Mouse (Mus musculus) CH12.LX (cell line): ENCODE measurements around the gene Skp2. TPM values are rescaled to one million over a fixed set of nuclear protein-coding genes. Genes with fewer than 3 reads are reported as not detected.

Source experiments
- DNase-seq: peaks from one replicate; pipeline ENCODE4 v3.0.0-alpha.2; 2013; ENCODE audit errors: extremely low read depth
- H3K27ac ChIP-seq: 2 replicates; pipeline ENCODE4 v1.5.1; 2012; ENCODE audit warnings: low read depth, mild to moderate bottlenecking, control low read depth, moderate library complexity; ENCODE audit not compliant: insufficient read depth
- H3K27me3 ChIP-seq: replicated peaks from 2 replicates; pipeline ENCODE3; 2012; ENCODE audit warnings: inconsistent platforms
- H3K36me3 ChIP-seq, 2 experiments: replicated peaks in 1 of 2; 2 replicates each; pipeline versions ENCODE3 to v1.6.1; 2012; ENCODE audit warnings: inconsistent platforms in 1 of 2, low read length in 1 of 2, mild to moderate bottlenecking in 1 of 2, mixed read lengths in 1 of 2, moderate library complexity in 1 of 2; ENCODE audit not compliant: control insufficient read depth in 1 of 2, insufficient read depth in 1 of 2
- H3K4me1 ChIP-seq, 2 experiments: 2 replicates each; pipeline ENCODE4 v1.6.1; 2012; ENCODE audit warnings: inconsistent platforms in 1 of 2, moderate library complexity in 1 of 2; ENCODE audit not compliant: insufficient read depth in 2 of 2, control insufficient read depth in 1 of 2
- H3K4me2 ChIP-seq: 2 replicates; pipeline ENCODE4 v1.6.1; 2012; ENCODE audit warnings: low read depth, mild to moderate bottlenecking, control low read depth; ENCODE audit not compliant: poor library complexity, insufficient read depth, severe bottlenecking
- H3K4me3 ChIP-seq, 3 experiments: fragments of 150-350 bp in 1 of 3; sonication (generic) in 1 of 3; replicated peaks in 1 of 3; 2 replicates each; pipeline versions ENCODE3 to v1.5.1; 2011 to 2012; ENCODE audit warnings: low read depth in 2 of 3, low read length in 2 of 3, mild to moderate bottlenecking in 2 of 3, moderate library complexity in 2 of 3, control low read depth in 1 of 3, improper control_type of control experiment in 1 of 3, inconsistent platforms in 1 of 3, mixed read lengths in 1 of 3; ENCODE audit not compliant: poor library complexity in 1 of 3
- H3K79me2 ChIP-seq: replicated peaks from 2 replicates; pipeline ENCODE4 v1.6.1; 2012; ENCODE audit warnings: mild to moderate bottlenecking, moderate library complexity; ENCODE audit not compliant: control insufficient read depth, poor library complexity, insufficient read depth, severe bottlenecking; ENCODE audit errors: extremely low read depth
- H3K9ac ChIP-seq: 2 replicates; pipeline ENCODE4 v1.6.1; 2012; ENCODE audit warnings: low read depth, mild to moderate bottlenecking, control low read depth, moderate library complexity; ENCODE audit not compliant: insufficient read depth
- H3K9me3 ChIP-seq: replicated peaks from 2 replicates; pipeline ENCODE3; 2012; ENCODE audit warnings: low read length, inconsistent platforms, mixed read lengths
- BHLHE40 ChIP-seq: IDR thresholded peaks from 2 replicates; pipeline ENCODE4 v1.6.1; 2011; ENCODE audit warnings: mild to moderate bottlenecking, low read depth, low read length, improper control_type of control experiment
- CHD1 ChIP-seq: IDR thresholded peaks from 2 replicates; pipeline ENCODE4 v1.6.1; 2012; ENCODE audit warnings: low read depth, low read length, improper control_type of control experiment, inconsistent platforms
- CHD2 ChIP-seq: IDR thresholded peaks from 2 replicates; pipeline ENCODE4 v1.6.1; 2011; ENCODE audit warnings: low read length, improper control_type of control experiment
- CTCF ChIP-seq, 2 experiments: IDR thresholded peaks in 1 of 2; conservative IDR thresholded peaks in 1 of 2; 2 replicates each; pipeline ENCODE4 v1.5.1; 2011 to 2012; ENCODE audit warnings: low read depth in 2 of 2, low read length in 2 of 2, improper control_type of control experiment in 1 of 2, inconsistent platforms in 1 of 2, mild to moderate bottlenecking in 1 of 2, moderate library complexity in 1 of 2
- ELF1 ChIP-seq: IDR thresholded peaks from 2 replicates; pipeline ENCODE4 v1.6.1; 2014; ENCODE audit warnings: low read depth, mild to moderate bottlenecking, inconsistent platforms, low read length, improper control_type of control experiment
- ETS1 ChIP-seq: conservative IDR thresholded peaks from 2 replicates; pipeline ENCODE4 v1.6.1; 2012; ENCODE audit warnings: low read depth, mild to moderate bottlenecking, inconsistent platforms, low read length, improper control_type of control experiment, moderate library complexity
- GABPA ChIP-seq: IDR thresholded peaks from 2 replicates; pipeline ENCODE4 v1.6.1; 2012; ENCODE audit warnings: low read depth, low read length, improper control_type of control experiment, inconsistent platforms; ENCODE audit not compliant: insufficient replicate concordance
- HCFC1 ChIP-seq: IDR thresholded peaks from 2 replicates; pipeline ENCODE4 v1.6.1; 2012; ENCODE audit warnings: low read depth, mild to moderate bottlenecking, inconsistent platforms, low read length, improper control_type of control experiment
- JUN ChIP-seq: IDR thresholded peaks from 2 replicates; pipeline ENCODE4 v1.6.1; 2011; ENCODE audit warnings: low read depth, mild to moderate bottlenecking, low read length, improper control_type of control experiment, moderate library complexity; ENCODE audit not compliant: insufficient read depth
- JUND ChIP-seq: conservative IDR thresholded peaks from 2 replicates; pipeline ENCODE4 v1.6.1; 2011; ENCODE audit warnings: low read depth, low read length, improper control_type of control experiment
- MAFK ChIP-seq: IDR thresholded peaks from 2 replicates; pipeline ENCODE4 v1.6.1; 2011; ENCODE audit warnings: low read length, improper control_type of control experiment; ENCODE audit not compliant: insufficient replicate concordance
- MAX ChIP-seq: IDR thresholded peaks from 2 replicates; pipeline ENCODE4 v1.6.1; 2011; ENCODE audit warnings: low read length, improper control_type of control experiment
- MXI1 ChIP-seq: IDR thresholded peaks from 2 replicates; pipeline ENCODE4 v1.6.1; 2011; ENCODE audit warnings: mild to moderate bottlenecking, low read depth, low read length, improper control_type of control experiment
- MYC ChIP-seq: IDR thresholded peaks from 2 replicates; pipeline ENCODE4 v1.6.1; 2011; ENCODE audit warnings: low read depth, mild to moderate bottlenecking, improper control_type of control experiment, low read length
- NRF1 ChIP-seq: IDR thresholded peaks from 2 replicates; pipeline ENCODE4 v1.6.1; 2014; ENCODE audit warnings: low read depth, mild to moderate bottlenecking, inconsistent platforms, low read length, improper control_type of control experiment, moderate library complexity
- PAX5 ChIP-seq: IDR thresholded peaks from 2 replicates; pipeline ENCODE4 v1.6.1; 2012; ENCODE audit warnings: low read length, inconsistent platforms, mixed read lengths
- POLR2A ChIP-seq: IDR thresholded peaks from 2 replicates; pipeline ENCODE4 v1.6.1; 2011; ENCODE audit warnings: low read depth, mild to moderate bottlenecking, improper control_type of control experiment, low read length
- POLR2AphosphoS2 ChIP-seq: IDR thresholded peaks from 2 replicates; pipeline ENCODE4 v1.6.1; 2011; ENCODE audit warnings: low read depth, low read length, improper control_type of control experiment
- RCOR1 ChIP-seq: conservative IDR thresholded peaks from 2 replicates; pipeline ENCODE4 v1.6.1; 2012; ENCODE audit warnings: low read depth, mild to moderate bottlenecking, inconsistent platforms, low read length, improper control_type of control experiment
- SIN3A ChIP-seq: IDR thresholded peaks from 2 replicates; pipeline ENCODE4 v1.6.1; 2012; ENCODE audit warnings: low read length, improper control_type of control experiment, inconsistent platforms
- SMC3 ChIP-seq: IDR thresholded peaks from 2 replicates; pipeline ENCODE4 v1.6.1; 2011; ENCODE audit warnings: low read depth, low read length, improper control_type of control experiment
- TBP ChIP-seq: conservative IDR thresholded peaks from 2 replicates; pipeline ENCODE4 v1.6.1; 2011; ENCODE audit warnings: low read depth, low read length, improper control_type of control experiment
- USF1 ChIP-seq: IDR thresholded peaks from 2 replicates; pipeline ENCODE4 v1.6.1; 2014; ENCODE audit warnings: low read depth, mild to moderate bottlenecking, inconsistent platforms, low read length, improper control_type of control experiment
- USF2 ChIP-seq: conservative IDR thresholded peaks from 2 replicates; pipeline ENCODE4 v1.6.1; 2011; ENCODE audit warnings: low read depth, low read length, improper control_type of control experiment
- ZKSCAN1 ChIP-seq: IDR thresholded peaks from 2 replicates; pipeline ENCODE4 v1.6.1; 2012; ENCODE audit warnings: low read depth, inconsistent platforms, low read length, improper control_type of control experiment, borderline replicate concordance
- dilution Hi-C: fragments of 300-500 bp; cut with MboI; formaldehyde crosslinking; loops from 2 replicates; pipeline ENCODE4 v1.14.3; 2020; ENCODE audit warnings: low sequenced_read_pairs; ENCODE audit not compliant: extremely low pct_unique_long_range_greater_than_20kb, extremely low pct_ligation_motif_present
- in situ Hi-C: fragments of 300-500 bp; cut with MboI; formaldehyde crosslinking; loops from 3 replicates; pipeline ENCODE4 v1.14.3; 2019; ENCODE audit warnings: low sequenced_read_pairs, low pct_ligation_motif_present, low pct_unique_long_range_greater_than_20kb, mixed read lengths
- polyA plus RNA-seq: library from polyadenylated mRNA; unstranded; fragments of >175 nt; gene quantifications from 2 replicates; pipeline ENCODE4 v1.2.1, GENCODE M21; 2012; ENCODE audit warnings: low read depth; ENCODE audit not compliant: insufficient read length
- total RNA-seq, 2 experiments: library from RNA; depleted of rRNA; stranded (reverse); fragments of 300-350 nt in 1 of 2; fragments of >200 nt in 1 of 2; gene quantifications; 2 replicates each; pipeline ENCODE4 v1.2.3; 2012 to 2014

Gene Skp2
- total and polyA plus RNA-seq, 3 experiments = 14.1 to 23.2 (median 23.1) TPM

- TF ChIP-seq USF1 = no peak
- no peak for TF ChIP-seq CHD1
- TF ChIP-seq, all 38 proteins: peak for 0
- peaks cover 16 to 64% of the 10 kb centered on the region in 2 experiments for H3K36me3 ChIP-seq
- H3K9ac ChIP-seq = no peak overlapping the region
- DNase-seq = no peak
- no peaks in the 10 kb centered on the region for H3K27me3 ChIP-seq
- no peaks in the 10 kb centered on the region for H3K9me3 ChIP-seq
- no peak overlapping the region for H3K4me3 ChIP-seq
- H3K79me2 ChIP-seq = no peaks in the 10 kb centered on the region
- in situ Hi-C loops = no loop called here
- H3K4me2 ChIP-seq = no peak overlapping the region
- no peak overlapping the region for H3K27ac ChIP-seq
- H3K4me1 ChIP-seq = peaks cover 0 to 5% of the 10 kb centered on the region in 2 experiments; a peak in 2 of 4 replicates
- dilution Hi-C loops = no loop called here
Observed at GRCm38 (mm10) chr15:9090662-9091061, 64.6 kb downstream of the Skp2 start.

GRCm38 (mm10) chr15:9089136-9089720 is 66.0 kb downstream of the Skp2 start:
- peaks cover 0 to 5% of the 10 kb centered on the region in 2 experiments; a peak in 2 of 4 replicates for H3K4me1 ChIP-seq
- H3K9ac ChIP-seq = no peak overlapping the region
- peaks cover 9 to 65% of the 10 kb centered on the region in 2 experiments for H3K36me3 ChIP-seq
- no peaks in the 10 kb centered on the region for H3K27me3 ChIP-seq
- H3K27ac ChIP-seq = no peak overlapping the region
- in situ Hi-C loops = no loop called here
- TF ChIP-seq GABPA = no peak
- TF ChIP-seq SMC3 = no peak
- TF ChIP-seq CHD2 = no peak
- TF ChIP-seq HCFC1 = no peak
- TF ChIP-seq MAFK = no peak
- no peak for TF ChIP-seq MAX
- no peak for TF ChIP-seq MYC
- TF ChIP-seq CTCF (conservative IDR thresholded peaks at IDR 0.05 in 1 of 2, IDR thresholded peaks at IDR 0.05 in 1 of 2; ENCODE audit: low read depth in 2 of 2, low read length in 2 of 2) = no peak
- TF ChIP-seq SIN3A = no peak
- no peak for TF ChIP-seq RCOR1
- TF ChIP-seq MXI1 = no peak
- no peak for TF ChIP-seq POLR2A
- no peaks in the 10 kb centered on the region for H3K9me3 ChIP-seq
- no peak overlapping the region for H3K4me2 ChIP-seq
- no peak for DNase-seq
- no peaks in the 10 kb centered on the region for H3K79me2 ChIP-seq
- dilution Hi-C loops = no loop called here
- H3K4me3 ChIP-seq = no peak overlapping the region

GRCm38 (mm10) chr15:9088683-9089072 is 66.5 kb downstream of the Skp2 start:
- dilution Hi-C loops = no loop called here
- no peaks in the 10 kb centered on the region for H3K27me3 ChIP-seq
- peaks cover 4 to 62% of the 10 kb centered on the region in 2 experiments for H3K36me3 ChIP-seq
- no peak overlapping the region for H3K4me3 ChIP-seq
- no peak overlapping the region for H3K9ac ChIP-seq
- no peak overlapping the region for H3K27ac ChIP-seq
- H3K4me1 ChIP-seq = peaks cover 0 to 5% of the 10 kb centered on the region in 2 experiments; a peak in 2 of 4 replicates
- in situ Hi-C loops = no loop called here
- H3K9me3 ChIP-seq = no peaks in the 10 kb centered on the region
- H3K79me2 ChIP-seq = no peaks in the 10 kb centered on the region
- no peak overlapping the region for H3K4me2 ChIP-seq
- DNase-seq = no peak
- TF ChIP-seq ELF1 = no peak
- no peak for TF ChIP-seq TBP
- no peak for TF ChIP-seq NRF1
- TF ChIP-seq SIN3A = no peak
- TF ChIP-seq CHD2 = no peak
- TF ChIP-seq SMC3 = no peak
- no peak for TF ChIP-seq MAFK
- TF ChIP-seq ZKSCAN1 = no peak
- no peak for TF ChIP-seq POLR2A
- TF ChIP-seq MAX = no peak
- no peak for TF ChIP-seq BHLHE40
- no peak for TF ChIP-seq JUND
- TF ChIP-seq MXI1 = no peak
- no peak for TF ChIP-seq PAX5
- TF ChIP-seq JUN = no peak
- TF ChIP-seq ETS1 = no peak
- TF ChIP-seq USF2 = no peak
- TF ChIP-seq GABPA = no peak
- TF ChIP-seq POLR2AphosphoS2 = no peak
